Mouse (Mus musculus) cerebellum, adult 2 months (tissue): ENCODE data around the gene Pgghg.

Source experiments
- CTCF ChIP-seq: fragments of 200-500 bp; IDR thresholded peaks from 2 replicates; pipeline ENCODE4 v1.5.1; 2011; ENCODE audit warnings: low read depth, mild to moderate bottlenecking, control low read depth, low read length, moderate library complexity, borderline replicate concordance; ENCODE audit not compliant: insufficient read depth
- POLR2A ChIP-seq: fragments of 200-500 bp; IDR thresholded peaks from 2 replicates; pipeline ENCODE4 v1.6.1; 2011; ENCODE audit warnings: low read length, control low read depth, borderline replicate concordance; ENCODE audit not compliant: insufficient read depth

DNA sequence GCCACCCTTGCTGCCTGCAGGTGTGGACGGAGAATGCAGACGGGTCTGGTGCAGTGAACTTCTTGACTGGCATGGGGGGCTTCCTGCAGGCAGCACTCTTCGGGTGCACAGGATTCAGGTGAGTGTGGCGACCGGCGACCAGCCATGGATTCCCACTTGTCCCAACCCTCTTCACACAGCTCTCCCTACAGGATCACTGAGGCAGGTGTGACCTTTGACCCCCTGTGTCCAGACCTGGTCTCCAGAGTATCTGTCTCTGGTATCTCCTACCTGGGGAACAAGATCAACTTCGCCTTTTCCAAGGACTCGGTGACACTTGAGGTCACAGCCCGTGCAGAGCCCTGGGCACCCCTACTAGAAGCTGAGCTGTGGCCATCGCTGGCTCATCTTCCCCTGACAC lies 5.1 kb downstream of the Pgghg start:
- TF ChIP-seq CTCF = no peak
- no peak for TF ChIP-seq POLR2A
